Mouse (Mus musculus): ENCODE measurements around the gene Umps.
A peak's percentile ranks its signal among the peaks of the same experiment; 100 is the strongest.

Gene Umps

GRCm38 (mm10) chr16:33966538-33967282 is at the start of gene Umps:
Gene Umps, minus strand, starts transcription at chr16:33967038.
- peak; percentile 91 for DNase-seq (ENCODE audit: low read depth, low spot score)

GRCm38 (mm10) chr16:34011991-34012845 is 45.4 kb upstream of the Umps start:
- DNase-seq (ENCODE audit: low read depth, low spot score): peak; percentile 31

- no peak for DNase-seq (ENCODE audit: low read depth, low spot score)
Observed at GRCm38 (mm10) chr16:34009567-34009966, 42.7 kb upstream of the Umps start.

GRCm38 (mm10) chr16:34005986-34006385 is 39.1 kb upstream of the Umps start:
- DNase-seq (ENCODE audit: low read depth, low spot score): no peak

GRCm38 (mm10) chr16:34004128-34004578 is 37.3 kb upstream of the Umps start:
- DNase-seq (ENCODE audit: low read depth, low spot score): no peak

GRCm38 (mm10) chr16:34003566-34004127 is 36.8 kb upstream of the Umps start:
- no peak for DNase-seq (ENCODE audit: low read depth, low spot score)

- DNase-seq (ENCODE audit: low read depth, low spot score): no peak
Observed at GRCm38 (mm10) chr16:34000715-34001114, 33.9 kb upstream of the Umps start.

- peak; percentile 41 for DNase-seq (ENCODE audit: low read depth, low spot score)
Observed at GRCm38 (mm10) chr16:33999388-33999787, 32.5 kb upstream of the Umps start.

- DNase-seq (ENCODE audit: low read depth, low spot score): no peak
Observed at GRCm38 (mm10) chr16:33998011-33998410, 31.2 kb upstream of the Umps start.

GRCm38 (mm10) chr16:33996030-33996429 is 29.2 kb upstream of the Umps start:
- peak; percentile 80 for DNase-seq (ENCODE audit: low read depth, low spot score)

- no peak for DNase-seq (ENCODE audit: low read depth, low spot score)
Observed at GRCm38 (mm10) chr16:33995496-33995895, 28.7 kb upstream of the Umps start.

- no peak for DNase-seq (ENCODE audit: low read depth, low spot score)
Observed at GRCm38 (mm10) chr16:33994321-33994720, 27.5 kb upstream of the Umps start.

GRCm38 (mm10) chr16:33990712-33991111 is 23.9 kb upstream of the Umps start:
- DNase-seq (ENCODE audit: low read depth, low spot score): no peak

GRCm38 (mm10) chr16:33989106-33989505 is 22.3 kb upstream of the Umps start:
- DNase-seq (ENCODE audit: low read depth, low spot score): no peak

GRCm38 (mm10) chr16:33988358-33989012 is 21.6 kb upstream of the Umps start:
- DNase-seq (ENCODE audit: low read depth, low spot score): peak; percentile 93

GRCm38 (mm10) chr16:33986993-33987392 is 20.2 kb upstream of the Umps start:
- no peak for DNase-seq (ENCODE audit: low read depth, low spot score)

GRCm38 (mm10) chr16:33985372-33985771 is 18.5 kb upstream of the Umps start:
- DNase-seq (ENCODE audit: low read depth, low spot score): no peak

- DNase-seq (ENCODE audit: low read depth, low spot score): no peak
Observed at GRCm38 (mm10) chr16:33983712-33984111, 16.9 kb upstream of the Umps start.

GRCm38 (mm10) chr16:33979855-33980254 is 13.0 kb upstream of the Umps start:
- no peak for DNase-seq (ENCODE audit: low read depth, low spot score)

- no peak for DNase-seq (ENCODE audit: low read depth, low spot score)
Observed at GRCm38 (mm10) chr16:33967283-33967640, 424 bp upstream of the Umps start.

- DNase-seq (ENCODE audit: low read depth, low spot score): peak; percentile 42
Observed at GRCm38 (mm10) chr16:33965878-33966537, 830 bp downstream of the Umps start.
